Mouse (Mus musculus) embryonic facial prominence, embryonic 11.5 days (tissue): ENCODE results near the gene Calm1. TPM values are rescaled to one million over a fixed set of nuclear protein-coding genes. Genes with fewer than 3 reads are reported as not detected.
"Not testable (repeated sequence)": the region's sequence is repeated elsewhere in the genome, so short reads cannot be mapped to it uniquely, and the experiment has no call there.

Experiments used
- ATAC-seq: fragments of 200-750 bp; cut with Nextera tagmentation; replicated peaks from 2 replicates; pipeline ENCODE4 v1.8.0; 2017; ENCODE audit warnings: low read depth; ENCODE audit not compliant: insufficient number of reproducible peaks, low FRiP score, low TSS enrichment
- DNase-seq: peaks from one replicate; pipeline ENCODE4 v3.0.0-alpha.2; 2015; ENCODE audit warnings: low spot score
- H3K27ac ChIP-seq: fragments of 300-500 bp; sonication (generic); replicated peaks from 2 replicates; pipeline ENCODE4 v1.5.1; 2014; ENCODE audit warnings: mild to moderate bottlenecking, low read depth, low read length, control low read depth
- H3K27me3 ChIP-seq: fragments of 300-500 bp; sonication (generic); 2 replicates; pipeline ENCODE4 v1.6.1; 2014; ENCODE audit warnings: mild to moderate bottlenecking, low read length, moderate library complexity, mixed read lengths; ENCODE audit not compliant: control insufficient read depth, insufficient read depth
- H3K36me3 ChIP-seq: fragments of 300-500 bp; sonication (generic); replicated peaks from 2 replicates; pipeline ENCODE4 v1.6.1; 2014; ENCODE audit warnings: low read depth, mild to moderate bottlenecking, low read length, moderate library complexity, mixed read lengths; ENCODE audit not compliant: control insufficient read depth, insufficient read depth
- H3K4me1 ChIP-seq: fragments of 300-500 bp; sonication (generic); 2 replicates; pipeline ENCODE4 v1.6.1; 2014; ENCODE audit warnings: low read length, mixed read lengths; ENCODE audit not compliant: control insufficient read depth, insufficient read depth
- H3K4me2 ChIP-seq: fragments of 300-500 bp; sonication (generic); 2 replicates; pipeline ENCODE4 v1.6.1; 2014; ENCODE audit warnings: low read depth, mild to moderate bottlenecking, control low read depth, low read length, moderate library complexity
- H3K4me3 ChIP-seq: fragments of 300-500 bp; sonication (generic); 2 replicates; pipeline ENCODE4 v1.5.1; 2014; ENCODE audit warnings: low read depth, low read length, control low read depth
- H3K9ac ChIP-seq: fragments of 300-500 bp; sonication (generic); replicated peaks from 2 replicates; pipeline ENCODE4 v1.6.1; 2014; ENCODE audit warnings: mild to moderate bottlenecking, control low read depth, low read length
- H3K9me3 ChIP-seq: fragments of 300-500 bp; sonication (generic); replicated peaks from 2 replicates; pipeline ENCODE4 v1.6.1; 2016; ENCODE audit warnings: mild to moderate bottlenecking, low read length, inconsistent platforms, mixed read lengths; ENCODE audit not compliant: control insufficient read depth
- WGBS: fragments of 180-500 bp; shearing (Covaris S2); extraction: QIAGEN DNeasy Blood & Tissue Kit; methylation state at CpG from one replicate; pipeline ENCODE4 v1.1.7; 2014; 5-methylcytosine and 5-hydroxymethylcytosine counted together
- polyA plus RNA-seq: library from polyadenylated mRNA; unstranded; fragments of >200 nt; fragmentation: Nextera tagmentation; extraction: Ambion mirVana; gene quantifications from 2 replicates; pipeline ENCODE4 v1.2.1, GENCODE M21; 2014

The Calm1 gene
- polyA plus RNA-seq, 1 experiment from 2014 or later, result 1,182 TPM

GRCm38 (mm10) chr12:100167931-100168871 is 31.0 kb upstream of the Calm1 start:
- H3K36me3 ChIP-seq, result no peaks in the 10 kb centered on the region
- WGBS, result 16% methylated on average over 24 of the region's 28 CpGs
- H3K4me1 ChIP-seq, result no peaks in the 10 kb centered on the region
- H3K27me3 ChIP-seq, result no peaks in the 10 kb centered on the region
- peak; percentile 83 for DNase-seq
- H3K9me3 ChIP-seq, result no peaks in the 10 kb centered on the region
- H3K27ac ChIP-seq, result peak overlapping the region; percentile 1; the same call in 1 of the 2 replicates
- ATAC-seq, result peak; percentile 82
- H3K9ac ChIP-seq, result peak overlapping the region; percentile 52
- no peak overlapping the region for H3K4me3 ChIP-seq
- H3K4me2 ChIP-seq, result peak overlapping the region; percentile 36

GRCm38 (mm10) chr12:100172481-100172880 is 26.8 kb upstream of the Calm1 start:
- Histone ChIP-seq H3K9ac (no peak overlapping the region), H3K4me1 (no peaks in the 10 kb centered on the region; the same call in 1 of the 2 replicates), H3K27me3 (no peaks in the 10 kb centered on the region), H3K36me3 (no peaks in the 10 kb centered on the region), H3K4me3 (no peak overlapping the region), H3K9me3 (no peaks in the 10 kb centered on the region), H3K4me2 (no peak overlapping the region), H3K27ac (no peak overlapping the region)
- ATAC-seq (no peak), DNase-seq (no peak)
- WGBS, result 72% methylated on average over 7 of the region's 7 CpGs

- H3K9ac ChIP-seq, result no peak overlapping the region
- WGBS, result 51% methylated on average over 11 of the region's 11 CpGs
- H3K4me3 ChIP-seq, result no peak overlapping the region
- H3K4me1 ChIP-seq, result no peaks in the 10 kb centered on the region; the same call in 1 of the 2 replicates
- no peak overlapping the region for H3K4me2 ChIP-seq
- ATAC-seq (no peak; the same call in 1 of the 2 replicates), DNase-seq (no peak)
- H3K9me3 ChIP-seq, result no peaks in the 10 kb centered on the region
- no peak overlapping the region for H3K27ac ChIP-seq
- H3K36me3 ChIP-seq, result no peaks in the 10 kb centered on the region
- no peaks in the 10 kb centered on the region for H3K27me3 ChIP-seq
Measured at GRCm38 (mm10) chr12:100176469-100177056, 22.7 kb upstream of the Calm1 start.

GRCm38 (mm10) chr12:100178898-100179440 is 20.3 kb upstream of the Calm1 start:
- Histone ChIP-seq H3K9me3 (no peaks in the 10 kb centered on the region), H3K4me1 (no peaks in the 10 kb centered on the region; the same call in 1 of the 2 replicates), H3K9ac (no peak overlapping the region), H3K36me3 (no peaks in the 10 kb centered on the region), H3K27me3 (no peaks in the 10 kb centered on the region), H3K4me2 (no peak overlapping the region), H3K27ac (no peak overlapping the region), H3K4me3 (no peak overlapping the region)
- no peak for DNase-seq
- ATAC-seq, result no peak
- WGBS, result 41% methylated on average over 6 of the region's 6 CpGs

- Histone ChIP-seq H3K27me3 (no peaks in the 10 kb centered on the region), H3K27ac (no peak overlapping the region), H3K4me2 (no peak overlapping the region), H3K4me1 (no peaks in the 10 kb centered on the region; the same call in 1 of the 2 replicates), H3K4me3 (no peak overlapping the region), H3K9me3 (no peaks in the 10 kb centered on the region), H3K9ac (no peak overlapping the region), H3K36me3 (no peaks in the 10 kb centered on the region)
- 88% methylated on average over 13 of the region's 13 CpGs for WGBS
- ATAC-seq, result no peak
- DNase-seq, result no peak
Measured at GRCm38 (mm10) chr12:100180802-100181201, 18.4 kb upstream of the Calm1 start.

- DNase-seq, result no peak
- ATAC-seq, result no peak
- H3K4me1 ChIP-seq, result no peaks in the 10 kb centered on the region
- H3K4me2 ChIP-seq, result no peak overlapping the region
- no peaks in the 10 kb centered on the region for H3K27me3 ChIP-seq
- H3K9ac ChIP-seq, result no peak overlapping the region
- no peak overlapping the region for H3K4me3 ChIP-seq
- 84% methylated on average over 2 of the region's 2 CpGs for WGBS
- no peaks in the 10 kb centered on the region for H3K9me3 ChIP-seq
- H3K27ac ChIP-seq, result no peak overlapping the region
- no peaks in the 10 kb centered on the region for H3K36me3 ChIP-seq
Measured at GRCm38 (mm10) chr12:100182676-100183075, 16.6 kb upstream of the Calm1 start.

GRCm38 (mm10) chr12:100183970-100184369 is 15.3 kb upstream of the Calm1 start:
- H3K27ac ChIP-seq, result no peak overlapping the region
- WGBS, result 66% methylated on average over 5 of the region's 5 CpGs
- H3K9me3 ChIP-seq, result no peaks in the 10 kb centered on the region
- no peak overlapping the region for H3K4me3 ChIP-seq
- no peak overlapping the region for H3K9ac ChIP-seq
- DNase-seq (no peak), ATAC-seq (no peak)
- H3K4me2 ChIP-seq, result no peak overlapping the region
- H3K36me3 ChIP-seq, result no peaks in the 10 kb centered on the region
- no peaks in the 10 kb centered on the region for H3K27me3 ChIP-seq
- H3K4me1 ChIP-seq, result no peaks in the 10 kb centered on the region

GRCm38 (mm10) chr12:100184976-100185375 is 14.3 kb upstream of the Calm1 start:
- H3K9me3 ChIP-seq, H3K27me3 ChIP-seq, ATAC-seq, H3K4me2 ChIP-seq, H3K9ac ChIP-seq, H3K36me3 ChIP-seq, H3K4me3 ChIP-seq, H3K4me1 ChIP-seq, H3K27ac ChIP-seq, DNase-seq: not testable (repeated sequence)
- WGBS, result 89% methylated on average over 2 of the region's 2 CpGs
